Mouse (Mus musculus) spleen, adult 18-20 months (tissue): ENCODE data around the gene Ppp2r5c.

Experiments
- DNase-seq, 2 experiments: peaks; one replicate each; pipeline ENCODE4 v3.0.0; 2022; ENCODE audit warnings: mixed read lengths in 2 of 2

Ppp2r5c gene

DNA sequence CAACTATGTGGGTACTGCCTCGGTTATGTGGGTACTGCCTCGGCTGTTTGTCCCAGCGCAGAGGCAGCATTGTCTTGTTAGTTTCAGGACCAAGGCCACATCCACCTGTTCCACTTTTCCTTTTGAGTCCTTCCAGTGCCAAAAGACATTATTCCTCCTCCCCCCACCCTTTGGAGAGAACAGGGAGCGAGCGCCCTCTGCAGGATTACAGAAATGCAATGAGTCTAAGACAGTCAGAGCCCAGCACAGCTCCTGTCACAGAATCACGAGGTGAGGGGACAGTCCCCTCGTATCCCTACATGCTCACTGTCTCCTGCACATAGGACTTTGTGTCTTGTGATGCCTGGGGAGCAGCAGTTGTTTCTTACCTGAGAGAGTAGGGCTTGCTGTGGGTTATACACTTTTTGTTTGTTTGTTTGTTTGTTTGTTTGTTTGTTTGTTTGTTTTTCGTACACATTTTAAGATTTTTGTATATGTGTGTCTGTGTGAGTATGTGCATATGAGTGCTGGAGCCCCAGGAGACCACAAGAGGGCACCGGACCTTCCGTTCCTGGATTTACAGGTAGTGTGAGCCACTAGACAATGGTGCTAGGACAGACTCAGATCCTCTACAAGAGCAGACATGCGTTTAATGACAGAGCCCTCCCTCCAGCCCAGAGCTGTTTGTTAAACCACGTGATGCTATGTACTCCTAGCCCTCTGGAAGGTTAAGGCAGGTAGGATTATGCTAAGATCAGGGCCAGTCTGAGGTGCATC, 43.2 kb downstream of the Ppp2r5c start:
- no peak for DNase-seq

DNA sequence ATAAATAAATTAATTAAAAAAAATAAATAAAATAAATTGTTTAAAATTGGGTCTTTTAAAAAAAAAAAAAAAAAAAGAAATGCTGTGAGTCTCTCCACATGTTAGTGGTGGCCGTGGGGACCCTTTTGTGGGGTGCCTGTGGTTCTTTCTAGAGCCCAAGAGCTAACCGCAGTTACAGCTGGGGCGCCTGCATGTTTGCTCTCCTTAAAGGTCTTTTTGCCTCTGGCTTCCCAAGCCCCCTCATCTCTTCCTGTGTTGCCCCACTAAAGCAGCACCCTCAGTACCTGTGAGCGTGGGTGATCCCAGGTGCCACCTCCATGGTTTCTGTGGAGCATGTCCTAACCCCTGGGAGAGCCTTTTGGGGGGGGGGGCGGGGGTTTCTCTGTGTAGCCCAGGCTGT, 45.5 kb downstream of the Ppp2r5c start:
- no peak for DNase-seq

DNA sequence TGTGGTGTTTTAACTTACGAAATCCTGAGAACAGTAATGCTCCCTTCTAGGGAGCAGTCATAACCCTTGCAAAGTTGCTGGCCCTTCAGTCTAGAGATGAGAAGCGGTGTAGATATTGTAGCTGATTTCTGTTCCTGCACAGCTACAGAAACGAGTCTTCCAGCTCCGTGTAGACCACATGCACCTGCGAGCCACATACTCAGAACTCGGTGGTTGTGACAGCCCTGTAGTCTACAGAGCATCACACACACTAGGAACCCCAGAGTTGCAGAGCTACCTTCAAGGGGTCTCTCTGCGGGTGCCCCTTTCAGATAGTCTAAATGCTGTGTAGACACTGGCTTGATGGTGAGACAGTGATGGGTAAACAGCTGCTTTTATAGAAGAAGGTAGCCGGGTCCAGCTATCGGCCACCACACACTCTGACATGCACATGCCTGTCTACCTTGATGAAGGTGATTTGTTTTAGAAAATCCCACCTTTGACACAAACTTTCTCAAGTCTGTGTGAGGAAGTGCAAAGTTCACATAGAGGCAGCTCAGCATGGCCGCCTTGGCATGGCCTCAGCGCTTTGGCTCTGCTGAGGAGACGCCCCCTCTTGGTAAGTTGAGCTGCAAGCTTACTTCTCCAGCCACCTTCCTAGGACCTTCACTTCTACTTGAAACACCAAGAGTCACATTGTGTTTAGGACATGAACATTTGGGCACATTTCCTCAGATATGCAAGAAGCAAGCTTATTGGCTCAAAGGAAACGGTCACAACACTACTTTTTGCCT, 46.9 kb downstream of the Ppp2r5c start:
- no peak for DNase-seq

DNA sequence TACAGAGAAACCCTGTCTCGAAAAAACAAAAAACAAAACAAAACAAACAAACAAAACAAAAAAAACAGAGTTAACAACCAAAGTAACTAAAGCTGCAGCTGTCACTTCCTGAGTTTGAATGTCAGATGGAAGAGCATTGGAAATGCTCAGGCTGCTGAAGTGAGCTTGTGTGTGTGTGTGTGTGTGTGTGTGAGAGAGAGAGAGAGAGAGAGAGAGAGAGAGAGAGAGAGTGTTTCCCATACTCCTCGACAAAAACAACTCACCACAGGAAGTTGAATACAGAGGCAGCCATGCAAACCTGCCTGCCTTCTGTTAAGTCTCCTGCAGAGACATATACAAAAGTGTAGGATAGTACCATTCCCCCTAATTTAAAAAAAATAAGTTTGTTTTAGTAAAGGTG, 47.9 kb downstream of the Ppp2r5c start:
- no peak for DNase-seq

DNA sequence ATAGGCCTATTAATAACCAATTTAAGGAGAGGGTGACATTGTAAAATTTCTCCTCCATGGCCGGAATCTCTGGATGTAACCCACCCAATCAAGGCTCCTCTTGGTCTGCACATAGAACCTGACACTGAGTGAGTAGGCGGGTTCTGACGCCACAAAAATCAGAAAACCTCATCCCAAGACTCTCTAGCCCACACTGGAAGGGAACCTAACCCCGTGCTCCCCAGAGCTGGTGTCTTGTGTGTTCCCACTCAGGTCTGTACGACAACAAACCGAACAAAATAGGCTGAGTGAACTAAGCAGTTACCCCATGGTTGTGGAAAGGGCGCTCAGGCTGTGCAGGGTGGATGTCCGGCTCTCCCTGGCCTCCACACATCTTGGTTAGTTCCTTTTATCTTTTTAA, 48.3 kb downstream of the Ppp2r5c start:
- no peak for DNase-seq

DNA sequence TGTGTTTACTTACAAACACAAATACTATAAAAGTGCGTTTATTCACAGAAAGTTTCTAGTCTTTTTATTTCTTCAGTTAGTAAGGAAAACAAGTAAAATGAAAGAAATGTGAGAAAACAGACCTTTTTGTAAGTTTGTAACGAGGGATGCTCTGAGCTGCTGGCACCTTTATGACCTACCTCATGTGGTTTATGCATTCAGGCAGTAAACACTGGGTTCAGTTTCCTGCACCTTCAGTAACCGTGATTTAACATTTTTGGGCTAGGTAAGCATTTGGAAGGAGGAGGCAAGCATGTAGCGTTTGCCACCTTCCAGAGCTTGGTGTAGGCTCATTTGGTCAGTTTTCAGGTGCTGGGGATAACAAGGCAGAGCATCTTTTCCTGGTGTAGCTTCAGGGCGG, 49.1 kb downstream of the Ppp2r5c start:
- DNase-seq, result no peak

DNA sequence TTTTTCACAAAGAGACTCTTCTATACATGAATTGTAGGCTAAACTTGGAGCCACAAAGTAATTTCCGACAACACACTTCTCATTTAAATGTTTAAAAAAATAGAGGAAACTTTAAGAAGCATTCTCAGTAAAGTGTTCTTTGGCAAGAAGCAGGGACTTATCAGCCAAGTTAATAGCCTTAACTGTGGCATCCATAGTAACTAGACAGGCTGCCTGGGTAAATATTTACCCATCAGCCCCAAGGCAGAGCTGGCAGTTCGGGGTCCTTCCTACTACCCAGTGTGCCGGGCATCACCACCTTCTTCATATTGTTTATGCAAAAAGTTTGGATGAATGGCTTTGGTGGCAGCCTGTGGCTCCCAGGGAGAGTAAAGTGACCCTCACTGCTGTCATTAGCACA, 50.1 kb downstream of the Ppp2r5c start:
- DNase-seq, result no peak

DNA sequence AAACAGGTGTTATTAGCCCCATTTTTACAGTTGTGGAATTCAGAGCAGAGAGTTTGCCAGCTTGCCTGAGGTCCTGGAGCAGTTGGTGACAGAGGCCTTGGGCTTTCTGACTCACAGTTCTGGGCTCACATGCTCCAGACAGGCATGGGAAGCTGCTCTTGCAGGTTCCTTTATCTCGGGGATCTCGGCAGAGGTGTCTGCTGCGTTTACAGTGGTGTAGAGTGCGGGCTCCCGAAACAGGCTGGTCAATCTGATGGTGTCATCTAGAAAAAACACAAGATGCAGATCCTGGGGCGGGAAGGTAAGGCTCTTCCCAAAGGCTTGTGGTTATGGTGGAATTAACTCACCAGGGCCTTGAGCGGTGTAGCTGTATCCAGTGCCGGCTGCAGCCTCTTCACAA, 50.6 kb downstream of the Ppp2r5c start:
- no peak for DNase-seq

DNA sequence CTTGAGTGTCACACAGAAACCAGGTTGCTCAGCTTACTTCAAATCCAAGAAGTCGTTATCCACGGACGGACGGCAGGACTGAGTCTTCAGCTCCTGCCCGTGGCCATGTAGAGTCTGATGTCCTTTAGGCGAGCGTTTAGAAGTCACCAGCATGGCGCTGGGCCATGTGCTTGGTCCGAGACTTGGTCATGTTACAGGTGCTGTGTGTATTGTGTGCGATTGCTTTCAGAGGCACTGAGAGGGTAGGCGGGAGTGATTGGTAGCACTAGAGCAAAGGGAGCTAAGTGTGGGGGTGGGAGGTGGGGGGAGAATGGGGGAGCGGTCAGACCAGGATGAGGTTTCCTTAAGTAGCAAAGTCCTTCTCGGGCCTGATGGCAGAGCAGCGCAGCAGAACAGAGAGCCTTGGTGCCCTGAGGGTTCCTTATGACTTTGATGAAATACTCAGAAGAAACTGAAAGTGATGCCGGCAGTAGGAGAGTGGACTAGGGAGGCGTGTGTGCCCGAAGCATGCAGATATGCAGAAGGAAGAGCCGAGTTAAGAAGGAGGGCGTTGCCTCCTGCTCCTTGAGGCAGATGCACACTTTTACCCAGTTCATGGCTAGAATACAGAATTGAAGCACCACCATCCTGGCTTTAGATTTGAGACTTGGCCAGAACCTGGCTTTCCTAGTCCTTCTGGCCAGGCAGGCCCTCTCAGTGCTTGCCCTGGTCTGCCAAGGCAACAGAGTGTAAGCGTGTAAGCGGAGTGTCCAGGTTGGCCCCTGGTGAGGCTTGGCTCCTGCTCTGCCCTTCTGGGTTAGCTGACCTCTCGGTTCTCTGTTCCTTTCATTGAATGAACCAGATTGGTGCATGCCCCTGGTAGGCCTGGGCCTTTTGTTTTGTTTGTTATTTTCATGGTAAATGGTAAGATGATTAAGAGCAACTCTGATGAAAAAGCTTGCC, 51.6 kb downstream of the Ppp2r5c start:
- DNase-seq, result peak in 1 of 2 experiments; percentile 27

DNA sequence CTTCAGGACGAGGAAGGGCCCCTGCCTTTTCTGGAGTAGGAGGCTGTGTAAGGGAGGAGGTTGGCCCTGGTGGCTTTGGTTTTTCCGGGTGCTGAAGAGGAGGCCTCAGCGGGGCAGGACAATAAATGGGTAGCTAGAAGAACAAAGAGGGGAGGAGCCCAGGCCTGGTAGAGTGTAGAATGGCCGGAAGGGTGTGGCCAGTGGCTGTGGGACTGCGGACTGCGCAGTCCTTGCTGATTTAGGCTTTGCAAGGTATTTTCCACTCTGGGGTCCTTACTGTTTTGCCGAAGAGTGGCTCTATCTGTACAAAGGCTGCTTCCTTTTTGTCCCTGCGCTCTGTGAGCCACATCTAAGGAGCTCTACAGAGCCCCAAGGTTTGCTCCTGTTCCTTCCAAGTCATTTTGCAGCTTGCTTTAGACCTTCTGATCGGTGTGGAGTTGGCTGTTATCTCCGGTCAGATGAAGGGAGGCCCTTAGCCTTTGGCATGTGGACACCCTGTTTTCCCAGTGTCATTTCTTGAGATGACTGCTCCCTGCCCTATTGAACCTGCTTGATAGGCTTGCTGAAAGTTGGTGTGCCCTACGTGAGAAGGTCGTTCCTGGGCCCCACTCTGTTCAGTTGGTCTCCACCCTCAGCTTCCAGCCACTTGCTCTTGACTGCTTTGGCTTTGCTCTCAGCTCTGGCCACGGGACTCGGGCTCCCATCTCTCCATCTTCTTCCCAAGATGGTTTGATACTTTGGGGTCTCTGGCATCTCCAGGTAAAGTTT, 52.5 kb downstream of the Ppp2r5c start:
- DNase-seq, result peak; percentile 53

DNA sequence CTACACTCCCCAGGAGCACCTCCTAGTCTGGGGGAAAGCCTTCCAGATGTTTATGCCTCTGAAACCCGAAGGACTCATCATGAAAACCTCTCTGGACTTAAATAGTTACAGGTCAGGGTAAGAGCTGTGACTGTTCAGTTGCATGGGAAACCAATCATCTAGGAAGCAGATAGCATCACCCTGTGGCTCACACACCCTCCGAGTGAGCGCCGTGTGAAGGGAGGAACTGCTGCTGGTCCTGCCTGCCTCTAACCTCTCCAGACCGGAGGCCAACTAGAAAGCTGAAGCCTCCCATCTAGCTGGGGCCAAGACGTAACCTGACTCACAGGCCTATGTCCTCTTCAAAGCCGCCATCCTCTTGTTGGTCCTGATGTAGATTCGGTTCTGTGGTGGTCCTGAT, 53.2 kb downstream of the Ppp2r5c start:
- DNase-seq, result no peak

DNA sequence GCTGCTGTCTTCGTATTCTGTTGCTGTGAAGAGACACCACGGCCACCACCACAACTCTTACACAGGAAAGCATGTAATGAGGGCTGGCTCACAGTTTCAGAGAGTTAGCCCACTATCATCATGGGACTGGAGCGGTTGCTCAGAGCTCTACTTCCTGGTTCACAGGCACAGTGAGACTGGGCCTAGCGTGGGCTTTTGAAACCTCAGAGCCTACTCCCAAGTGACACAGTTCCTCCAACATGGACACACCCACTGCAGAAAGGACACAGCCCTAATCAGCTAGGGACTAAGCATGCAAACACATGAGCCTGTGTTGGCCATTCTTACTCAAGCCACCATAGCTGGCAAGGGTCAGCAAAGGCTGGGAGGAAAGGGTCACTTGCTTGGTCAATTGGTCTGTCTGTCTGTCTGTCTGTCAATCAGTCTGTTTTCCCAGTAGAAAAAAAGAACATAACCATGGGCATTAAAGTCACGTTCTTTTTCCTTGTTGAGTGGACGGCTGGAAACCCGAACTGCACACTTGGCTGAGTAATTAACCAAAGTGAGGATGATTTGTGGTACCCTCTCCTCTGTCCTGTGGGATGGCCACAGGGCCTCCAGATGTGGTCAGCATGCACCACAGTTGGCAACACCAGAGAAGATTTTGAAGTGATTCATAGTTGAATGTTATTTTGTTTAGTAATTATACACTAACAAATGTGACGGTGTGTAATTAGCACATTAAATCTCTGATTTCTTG, 56.7 kb downstream of the Ppp2r5c start:
- DNase-seq, result peak; percentile 35 to 41

DNA sequence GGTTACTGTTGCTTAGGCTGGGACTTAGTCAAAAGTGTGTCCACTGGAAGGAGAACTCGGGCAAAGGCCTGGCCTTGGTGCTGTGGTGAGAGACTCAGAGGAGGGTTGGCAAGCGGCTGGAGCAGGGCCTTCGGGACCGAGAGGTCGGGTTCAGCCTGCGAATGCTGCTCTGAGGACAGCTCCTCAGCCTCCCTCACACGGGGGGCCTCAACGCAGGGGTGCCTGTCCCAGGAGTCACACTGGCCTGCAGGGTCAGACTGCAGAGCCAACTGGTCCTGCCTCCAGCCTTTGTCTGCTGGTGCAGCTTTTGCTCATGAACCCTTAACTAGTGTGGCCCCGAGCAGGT, 57.2 kb downstream of the Ppp2r5c start:
- DNase-seq, result no peak

DNA sequence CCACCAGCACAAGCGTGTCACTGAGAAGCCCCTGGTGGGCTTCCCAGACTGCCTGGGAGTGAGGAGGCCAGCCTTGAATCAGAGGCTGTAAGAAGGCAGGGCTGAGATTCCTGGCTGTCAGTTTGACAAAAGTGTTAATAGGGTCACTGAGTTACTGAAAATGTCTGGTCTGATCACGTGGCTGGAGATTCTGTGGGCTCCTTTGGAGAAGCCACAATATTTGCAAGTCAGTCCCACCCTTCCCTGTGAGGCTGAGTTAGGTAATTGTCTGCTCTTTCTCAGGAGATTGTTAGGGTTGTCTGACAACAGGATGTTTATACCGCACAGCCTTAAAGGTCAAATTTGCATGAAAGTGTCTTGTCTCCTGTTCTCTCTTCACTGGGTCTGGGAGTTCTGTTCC, 57.9 kb downstream of the Ppp2r5c start:
- DNase-seq, result no peak

DNA sequence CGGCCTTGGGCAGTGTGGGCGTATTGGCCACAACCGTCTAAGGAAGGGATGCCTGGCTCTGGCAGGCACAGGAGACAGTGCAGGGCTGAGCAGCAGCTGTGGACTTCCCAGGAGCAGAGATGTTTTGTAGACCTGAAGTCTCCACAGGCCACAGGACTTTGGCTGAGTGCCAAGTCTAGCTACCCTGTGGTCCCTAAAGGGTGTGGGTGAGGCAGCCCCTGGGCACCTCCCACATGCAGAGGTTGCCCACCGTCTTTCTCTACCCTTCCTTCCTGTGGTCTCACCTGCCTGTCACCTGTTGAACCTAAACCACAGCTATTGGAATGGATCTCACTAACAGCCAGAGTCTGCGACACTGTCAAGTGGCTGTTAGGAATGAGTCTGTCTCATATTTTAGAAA, 59.1 kb downstream of the Ppp2r5c start:
- no peak for DNase-seq

DNA sequence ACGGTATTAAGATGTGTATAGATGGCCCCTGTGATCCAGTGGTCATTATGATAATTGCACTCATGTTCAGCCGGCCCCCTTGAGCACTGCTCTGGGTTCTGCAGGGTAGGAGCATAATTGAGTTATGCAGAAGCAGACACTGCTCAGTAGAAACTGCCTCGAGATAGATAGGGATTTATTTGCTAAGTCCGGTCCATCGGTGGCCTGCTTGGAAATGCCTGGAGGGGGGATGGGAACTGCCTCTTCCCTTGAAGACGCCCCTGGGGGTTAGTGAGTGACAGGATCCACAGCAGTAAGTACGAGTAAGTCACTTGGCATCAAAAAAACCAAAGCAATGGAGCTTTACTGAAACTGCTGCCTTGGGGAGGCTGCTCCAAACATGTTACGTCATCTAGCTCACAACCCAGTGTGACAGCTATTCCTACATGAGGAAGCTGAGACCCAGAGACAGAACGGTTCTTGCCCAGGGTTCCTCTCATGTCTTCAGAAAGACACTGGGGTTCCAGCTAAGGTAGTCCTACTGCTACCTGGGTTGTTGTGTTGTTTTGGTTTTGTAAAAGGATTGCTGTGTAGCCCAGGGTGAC, 60.9 kb downstream of the Ppp2r5c start:
- DNase-seq, result no peak

DNA sequence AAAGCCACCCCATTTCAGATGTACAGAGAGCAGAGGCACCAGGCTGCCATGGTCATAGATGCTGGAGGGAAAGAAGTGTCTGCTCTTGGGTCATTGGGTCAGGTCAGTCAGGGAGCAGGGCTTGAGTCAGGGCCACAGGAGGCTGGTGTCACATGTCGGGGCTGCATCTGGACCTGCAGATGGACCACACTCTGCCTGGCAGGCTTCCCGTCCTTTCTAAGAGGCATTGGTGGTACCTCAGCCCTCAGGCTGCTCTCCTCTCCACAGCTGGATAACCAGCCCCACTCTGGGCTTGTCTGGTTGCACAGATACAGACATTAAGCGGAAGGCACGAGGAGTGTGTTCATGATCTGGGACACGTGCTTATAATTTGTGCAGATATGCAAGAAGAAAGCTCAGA, 61.8 kb downstream of the Ppp2r5c start:
- DNase-seq, result no peak

DNA sequence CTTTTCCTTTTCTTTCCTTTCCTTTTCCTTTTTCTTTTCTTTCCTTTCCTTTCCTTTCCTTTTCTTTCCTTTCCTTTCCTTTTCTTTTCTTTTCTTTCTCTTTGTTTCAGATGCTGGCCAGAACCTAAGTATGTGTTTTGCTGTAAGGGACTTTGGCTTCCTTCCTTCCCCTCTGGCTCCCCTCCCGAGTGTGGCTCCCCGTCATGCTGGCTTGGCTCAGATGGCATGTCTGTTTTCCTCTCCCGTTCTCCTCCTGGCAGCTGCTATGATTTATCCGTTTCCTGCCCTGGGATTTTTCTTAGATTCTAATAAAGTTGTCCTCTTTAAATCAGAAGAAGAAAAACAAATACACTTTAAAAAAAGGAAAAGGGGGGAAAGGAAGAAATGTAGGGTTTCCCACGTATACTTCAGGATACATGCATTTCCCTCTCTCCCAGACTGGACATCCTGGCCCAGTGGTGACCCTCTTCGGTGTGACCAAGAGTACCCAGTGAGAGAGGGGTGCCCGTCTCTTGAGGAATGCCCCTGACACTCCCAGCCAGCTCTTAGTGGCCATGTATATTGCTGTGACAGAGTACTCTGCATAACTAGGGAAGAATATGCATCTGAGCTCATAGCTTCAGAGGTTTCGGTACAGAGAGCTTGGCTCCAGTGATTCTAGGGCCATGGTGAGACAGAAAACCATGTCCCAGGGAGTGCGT, 63.4 kb downstream of the Ppp2r5c start:
- no peak for DNase-seq

DNA sequence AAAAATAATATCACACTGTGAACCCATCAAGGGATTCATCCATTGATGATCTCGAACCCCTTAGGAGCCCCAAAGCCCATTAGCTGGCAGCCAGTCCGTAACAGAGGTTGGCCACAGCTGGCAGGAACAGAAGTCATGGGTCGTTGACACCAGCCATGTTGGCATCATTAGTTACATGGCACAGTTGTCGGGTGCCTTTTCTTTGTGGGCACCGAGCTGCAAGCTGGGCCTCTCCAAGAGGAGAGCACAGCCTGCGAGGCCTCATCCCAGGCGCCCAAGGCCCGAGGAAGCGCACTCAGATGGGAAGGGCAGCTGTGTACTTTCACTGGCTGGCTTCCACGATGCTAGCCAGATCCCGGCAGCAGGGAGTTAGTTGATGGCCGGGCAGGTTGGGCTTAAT, 64.3 kb downstream of the Ppp2r5c start:
- DNase-seq, result no peak

DNA sequence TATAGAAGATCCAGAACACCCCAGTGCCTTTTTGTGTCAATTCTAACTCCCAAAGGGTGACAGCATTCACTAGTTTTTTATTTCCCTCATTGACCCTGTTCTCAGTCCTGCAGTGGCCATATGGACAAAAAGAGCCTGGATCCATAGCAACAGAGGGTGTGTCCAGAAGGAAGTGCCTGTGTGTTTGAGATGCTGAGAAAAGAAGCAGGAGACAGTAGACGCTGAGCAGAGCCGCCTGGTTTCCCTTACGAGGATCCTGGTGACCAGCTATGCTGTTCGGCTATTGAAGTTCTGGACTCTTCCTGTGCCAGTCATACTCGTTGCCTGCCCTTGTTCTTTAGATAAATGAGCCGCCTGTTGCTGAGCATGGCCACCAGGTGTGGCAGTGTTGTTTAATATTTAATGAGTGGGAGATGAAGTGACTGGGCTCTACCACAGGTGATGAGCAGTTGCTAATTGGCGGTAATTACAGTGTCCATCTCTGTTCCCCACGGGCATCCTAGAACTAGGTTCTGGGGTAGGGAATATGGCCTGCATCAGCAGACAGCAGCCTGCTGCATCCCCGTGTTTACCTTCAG, 65.0 kb downstream of the Ppp2r5c start:
- DNase-seq, result no peak

DNA sequence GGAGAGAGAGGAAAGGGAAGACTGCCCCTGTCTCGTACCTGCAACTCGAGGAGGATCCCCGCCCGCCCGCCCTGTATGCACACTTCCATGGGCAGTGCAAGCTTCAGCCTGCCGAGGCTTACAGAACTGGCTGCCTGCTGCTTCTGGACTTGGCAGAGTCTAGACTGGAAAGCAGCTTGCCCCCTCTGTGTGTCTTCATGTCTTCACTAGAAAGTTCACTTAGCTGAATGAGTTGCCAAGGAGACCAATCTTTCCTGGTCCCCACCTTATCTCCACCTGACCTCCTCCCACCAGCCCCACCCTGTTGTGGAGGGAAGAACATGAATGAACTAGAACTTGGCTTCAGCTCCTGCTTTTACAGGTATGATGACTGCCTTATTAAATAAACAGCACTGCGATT, 66.0 kb downstream of the Ppp2r5c start:
- DNase-seq, result no peak
